Mouse (Mus musculus) MEL (cell line): ENCODE measurements at regions not wholly inside any gene's neighbourhood (a gene's known extent, or its start where the extent isn't known, plus 50 kb on each side); places are given as distances from the start of the nearest gene placed in this dataset.

Source experiments
- CTCF ChIP-seq, 3 experiments: IDR thresholded peaks in 2 of 3; conservative IDR thresholded peaks in 1 of 3; 2 replicates each; pipeline ENCODE4 v1.5.1; 2011 to 2012; ENCODE audit warnings: low read length in 3 of 3, low read depth in 2 of 3, mild to moderate bottlenecking in 2 of 3, improper control_type of control experiment in 1 of 3, inconsistent platforms in 1 of 3, mixed read lengths in 1 of 3, moderate library complexity in 1 of 3; ENCODE audit not compliant: control insufficient read depth in 1 of 3, insufficient read depth in 1 of 3, poor library complexity in 1 of 3, severe bottlenecking in 1 of 3
- KAT2A ChIP-seq: conservative IDR thresholded peaks from 2 replicates; pipeline ENCODE4 v1.6.1; 2012; ENCODE audit warnings: low read depth, low read length, improper control_type of control experiment, inconsistent platforms
- NRF1 ChIP-seq: IDR thresholded peaks from 2 replicates; pipeline ENCODE4 v1.6.1; 2014; ENCODE audit warnings: low read depth, mild to moderate bottlenecking, inconsistent platforms, low read length, improper control_type of control experiment, moderate library complexity; ENCODE audit not compliant: poor library complexity, insufficient read depth, severe bottlenecking
- POLR2A ChIP-seq, 2 experiments: IDR thresholded peaks; 2 replicates each; pipeline ENCODE4 v1.6.1; 2011 to 2012; ENCODE audit warnings: low read length in 2 of 2, mild to moderate bottlenecking in 2 of 2, control low read depth in 1 of 2, improper control_type of control experiment in 1 of 2, low read depth in 1 of 2, moderate library complexity in 1 of 2; ENCODE audit not compliant: control insufficient read depth in 1 of 2, insufficient read depth in 1 of 2, poor library complexity in 1 of 2
- POLR2AphosphoS2 ChIP-seq: IDR thresholded peaks from 2 replicates; pipeline ENCODE4 v1.6.1; 2011; ENCODE audit warnings: low read length, improper control_type of control experiment
- ZNF384 ChIP-seq: IDR thresholded peaks from 2 replicates; pipeline ENCODE4 v1.6.1; 2012; ENCODE audit warnings: low read depth, mild to moderate bottlenecking, inconsistent platforms, low read length, improper control_type of control experiment

DNA sequence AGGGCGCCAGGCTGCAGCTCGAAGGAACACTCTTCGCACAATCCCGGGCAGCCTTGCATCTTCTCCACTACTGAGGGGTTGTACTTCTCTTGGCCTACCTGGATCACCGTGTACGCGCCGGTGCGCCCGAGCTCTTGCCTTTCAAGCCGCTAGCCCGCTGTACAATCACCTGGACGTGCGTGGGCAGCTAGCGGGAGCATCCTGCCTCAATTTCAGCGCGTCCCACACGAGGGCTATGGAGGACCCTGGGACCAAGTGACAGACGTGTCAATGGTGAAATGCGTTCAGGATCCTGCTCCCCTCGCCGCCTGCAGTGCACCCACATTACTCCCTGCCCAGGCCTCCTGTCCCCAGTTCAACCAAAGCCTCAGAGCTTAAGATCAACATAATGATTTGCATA lies 373.2 kb upstream of the Cntn5 start:
- TF ChIP-seq CTCF (IDR thresholded peaks at IDR 0.05 in 2 of 3, conservative IDR thresholded peaks at IDR 0.05 in 1 of 3; ENCODE audit: control insufficient read depth in 1 of 3, insufficient read depth in 1 of 3, low read depth in 2 of 3, low read length in 3 of 3, poor library complexity in 1 of 3, severe bottlenecking in 1 of 3) = no peak
- no peak for TF ChIP-seq POLR2AphosphoS2
- no peak for TF ChIP-seq NRF1
- TF ChIP-seq POLR2A (IDR thresholded peaks at IDR 0.05; ENCODE audit: control insufficient read depth in 1 of 2, insufficient read depth in 1 of 2, low read depth in 1 of 2, low read length in 2 of 2, poor library complexity in 1 of 2) = no peak
- TF ChIP-seq KAT2A = no peak
- TF ChIP-seq ZNF384 = no peak
